Mouse (Mus musculus) embryonic facial prominence, embryonic 10.5 days (tissue): ENCODE data around the gene Olfr606. TPM values are rescaled to one million over a fixed set of nuclear protein-coding genes. Genes with fewer than 3 reads are reported as not detected.
"Not testable (repeated sequence)": the region's sequence is repeated elsewhere in the genome, so short reads cannot be mapped to it uniquely, and the experiment has no call there.

Source experiments
- DNase-seq: peaks from one replicate; pipeline ENCODE4 v3.0.0-alpha.2; 2017; ENCODE audit warnings: low spot score
- H3K27ac ChIP-seq: fragments of 300-500 bp; sonication (generic); replicated peaks from 2 replicates; pipeline ENCODE4 v1.5.1; 2016; ENCODE audit warnings: mild to moderate bottlenecking
- H3K27me3 ChIP-seq: fragments of 300-500 bp; sonication (generic); replicated peaks from 2 replicates; pipeline ENCODE4 v1.6.1; 2016; ENCODE audit warnings: low read depth, mild to moderate bottlenecking; ENCODE audit not compliant: poor library complexity, severe bottlenecking
- H3K36me3 ChIP-seq: fragments of 300-500 bp; sonication (generic); replicated peaks from 2 replicates; pipeline ENCODE4 v1.6.1; 2016; ENCODE audit warnings: mild to moderate bottlenecking, moderate library complexity
- H3K4me1 ChIP-seq: fragments of 300-500 bp; sonication (generic); 2 replicates; pipeline ENCODE4 v1.6.1; 2016
- H3K4me3 ChIP-seq: fragments of 300-500 bp; sonication (generic); 2 replicates; pipeline ENCODE4 v1.5.1; 2016; ENCODE audit warnings: mild to moderate bottlenecking, moderate library complexity
- H3K9me3 ChIP-seq: fragments of 300-500 bp; sonication (generic); 2 replicates; pipeline ENCODE4 v1.6.1; 2016; ENCODE audit warnings: mild to moderate bottlenecking
- WGBS: fragments of 180-500 bp; shearing (Covaris S2); methylation state at CpG from one replicate; pipeline ENCODE4 v1.1.7; 2016; 5-methylcytosine and 5-hydroxymethylcytosine counted together
- microRNA-seq: library from miRNA; unstranded; fragments of <30 nt; microRNA quantifications from one replicate; pipeline ENCODE4, GENCODE M21; 2017
- polyA plus RNA-seq: library from polyadenylated mRNA; unstranded; fragments of >200 nt; fragmentation: Nextera tagmentation; extraction: Ambion mirVana; gene quantifications from 2 replicates; pipeline ENCODE4 v1.2.1, GENCODE M21; 2016

Olfr606 gene
- polyA plus RNA-seq, result not detected in 2 replicates

GRCm38 (mm10) chr7:103448746-103449145, at the start of gene Olfr606:
TSS of gene Olfr606 (plus strand) at chr7:103449046.
- Histone ChIP-seq H3K9me3 (no peaks in the 10 kb centered on the region), H3K27me3 (no peaks in the 10 kb centered on the region), H3K4me1 (no peaks in the 10 kb centered on the region), H3K4me3 (no peak within 1 kb of the TSS), H3K36me3 (no peaks in the 10 kb centered on the region), H3K27ac (no peak within 1 kb of the TSS)
- DNase-seq, result no peak
- 93% methylated on average over 2 of the region's 2 CpGs for WGBS

- not testable (repeated sequence) for H3K36me3 ChIP-seq, H3K27me3 ChIP-seq, DNase-seq, H3K27ac ChIP-seq, H3K4me1 ChIP-seq, H3K4me3 ChIP-seq, H3K9me3 ChIP-seq
- 79% methylated on average over 3 of the region's 3 CpGs for WGBS
These were observed 42.3 kb upstream of the Olfr606 start for GRCm38 (mm10) chr7:103406521-103407055.

GRCm38 (mm10) chr7:103414772-103415171, 34.1 kb upstream of the Olfr606 start, which contains the start of gene Usp17lc:
TSS of gene Usp17lc (plus strand) at chr7:103415072.
- H3K36me3 ChIP-seq, DNase-seq, H3K27me3 ChIP-seq, H3K4me3 ChIP-seq, H3K4me1 ChIP-seq, H3K27ac ChIP-seq, H3K9me3 ChIP-seq: not testable (repeated sequence)
- 67% methylated on average over 1 of the region's 1 CpGs for WGBS

GRCm38 (mm10) chr7:103445339-103445738, 3.5 kb upstream of the Olfr606 start, which contains the start of gene Olfr605:
TSS of gene Olfr605 (minus strand) at chr7:103445439.
- H3K4me3 ChIP-seq, result no peak within 1 kb of the TSS
- H3K27ac ChIP-seq, result no peak within 1 kb of the TSS
- H3K4me1 ChIP-seq, result no peaks in the 10 kb centered on the region
- WGBS, result 86% methylated on average over 1 of the region's 1 CpGs
- DNase-seq, result no peak
- H3K9me3 ChIP-seq, result no peaks in the 10 kb centered on the region
- no peaks in the 10 kb centered on the region for H3K27me3 ChIP-seq
- no peaks in the 10 kb centered on the region for H3K36me3 ChIP-seq

- H3K4me3 ChIP-seq, result no peak overlapping the region
- 91% methylated on average over 5 of the region's 5 CpGs for WGBS
- no peaks in the 10 kb centered on the region for H3K36me3 ChIP-seq
- no peak for DNase-seq
- no peaks in the 10 kb centered on the region for H3K4me1 ChIP-seq
- no peaks in the 10 kb centered on the region for H3K9me3 ChIP-seq
- H3K27ac ChIP-seq, result no peak overlapping the region
- no peaks in the 10 kb centered on the region for H3K27me3 ChIP-seq
These were observed 11.7 kb downstream of the Olfr606 start for GRCm38 (mm10) chr7:103460590-103460989.

- DNase-seq, result no peak
- Histone ChIP-seq H3K4me3 (no peak within 1 kb of the TSS), H3K4me1 (no peaks in the 10 kb centered on the region), H3K36me3 (no peaks in the 10 kb centered on the region), H3K9me3 (no peaks in the 10 kb centered on the region), H3K27ac (no peak within 1 kb of the TSS), H3K27me3 (no peaks in the 10 kb centered on the region)
These were observed 20.7 kb downstream of the Olfr606 start, which contains the start of gene Olfr608 for GRCm38 (mm10) chr7:103469577-103469976. TSS of gene Olfr608 (plus strand) at chr7:103469877.

- H3K9me3 ChIP-seq, DNase-seq, H3K27me3 ChIP-seq, H3K4me3 ChIP-seq, H3K27ac ChIP-seq, H3K4me1 ChIP-seq, H3K36me3 ChIP-seq: not testable (repeated sequence)
- 90% methylated on average over 9 of the region's 9 CpGs for WGBS
These were observed 28.3 kb downstream of the Olfr606 start for GRCm38 (mm10) chr7:103477106-103477505.

GRCm38 (mm10) chr7:103497962-103498361, 49.1 kb downstream of the Olfr606 start, which contains the start of gene Olfr609:
TSS of gene Olfr609 (minus strand) at chr7:103498062.
- H3K4me3 ChIP-seq, result no peak within 1 kb of the TSS
- no peak for DNase-seq
- no peaks in the 10 kb centered on the region for H3K4me1 ChIP-seq
- WGBS, result 60% methylated on average over 1 of the region's 1 CpGs
- H3K27ac ChIP-seq, result no peak within 1 kb of the TSS
- no peaks in the 10 kb centered on the region for H3K27me3 ChIP-seq
- no peaks in the 10 kb centered on the region for H3K36me3 ChIP-seq
- no peaks in the 10 kb centered on the region for H3K9me3 ChIP-seq

Small RNA genes within 50 kb of the gene (microRNA-seq; reads per million reads assigned to microRNA genes)
- not detected for gene Gm25774

Other genes with a start within 250 kb of the Olfr606 start
- not detected in 2 replicates for gene Olfr593, start 237.2 kb upstream of the Olfr606 start, polyA plus RNA-seq
- not detected in 2 replicates for gene Olfr594, start 232.1 kb upstream of the Olfr606 start, polyA plus RNA-seq
- gene Usp17ld, start 196.5 kb upstream of the Olfr606 start, polyA plus RNA-seq, result not detected in 2 replicates
- gene Olfr596, start 143.4 kb upstream of the Olfr606 start, polyA plus RNA-seq, result not detected in 2 replicates
- gene Olfr597, start 132.7 kb upstream of the Olfr606 start, polyA plus RNA-seq, result not detected in 2 replicates
- gene Olfr598, start 125.5 kb upstream of the Olfr606 start, polyA plus RNA-seq, result not detected in 2 replicates
- not detected in 2 replicates for gene Olfr599, start 113.1 kb upstream of the Olfr606 start, polyA plus RNA-seq
- gene Olfr600, start 99.4 kb upstream of the Olfr606 start, polyA plus RNA-seq, result not detected in 2 replicates
- not detected in 2 replicates for gene Olfr601, start 86.4 kb upstream of the Olfr606 start, polyA plus RNA-seq
- not detected in 2 replicates for gene Olfr603, start 62.9 kb upstream of the Olfr606 start, polyA plus RNA-seq
- gene Usp17lc, start 34.0 kb upstream of the Olfr606 start, polyA plus RNA-seq, result not detected in 2 replicates
- not detected in 2 replicates for gene Olfr605, start 3.6 kb upstream of the Olfr606 start, polyA plus RNA-seq
- not detected in 2 replicates for gene Olfr607, start 15.1 kb downstream of the Olfr606 start, polyA plus RNA-seq
- not detected in 2 replicates for gene Olfr608, start 20.8 kb downstream of the Olfr606 start, polyA plus RNA-seq
- not detected in 2 replicates for gene Olfr609, start 49.0 kb downstream of the Olfr606 start, polyA plus RNA-seq
- not detected in 2 replicates for gene Olfr610, start 63.1 kb downstream of the Olfr606 start, polyA plus RNA-seq
- not detected in 2 replicates for gene Olfr611, start 71.8 kb downstream of the Olfr606 start, polyA plus RNA-seq
- gene Olfr612, start 93.7 kb downstream of the Olfr606 start, polyA plus RNA-seq, result not detected in 2 replicates
- gene Olfr613, start 99.0 kb downstream of the Olfr606 start, polyA plus RNA-seq, result not detected in 2 replicates
- not detected in 2 replicates for gene Olfr615, start 107.0 kb downstream of the Olfr606 start, polyA plus RNA-seq
- not detected in 2 replicates for gene Olfr616, start 120.1 kb downstream of the Olfr606 start, polyA plus RNA-seq
- not detected in 2 replicates for gene Olfr617, start 124.0 kb downstream of the Olfr606 start, polyA plus RNA-seq
- not detected in 2 replicates for gene Olfr618, start 141.1 kb downstream of the Olfr606 start, polyA plus RNA-seq
- gene Olfr619, start 151.5 kb downstream of the Olfr606 start, polyA plus RNA-seq, result not detected in 2 replicates
- not detected in 2 replicates for gene Olfr620, start 163.5 kb downstream of the Olfr606 start, polyA plus RNA-seq
- gene Olfr622, start 193.7 kb downstream of the Olfr606 start, polyA plus RNA-seq, result not detected in 2 replicates
- not detected in 2 replicates for gene Olfr623, start 214.7 kb downstream of the Olfr606 start, polyA plus RNA-seq
- gene Olfr624, start 222.1 kb downstream of the Olfr606 start, polyA plus RNA-seq, result 0.04 and 0.05 TPM in 2 replicates
- not detected in 2 replicates for gene Olfr625-ps1, start 233.7 kb downstream of the Olfr606 start, polyA plus RNA-seq